Mouse (Mus musculus): ENCODE data around the gene 4930404N11Rik. TPM values are rescaled to one million over a fixed set of nuclear protein-coding genes. Genes with fewer than 3 reads are reported as not detected.

Gene 4930404N11Rik
- polyA plus RNA-seq, 1 experiment from 2014 or later: 16.5 TPM

DNA sequence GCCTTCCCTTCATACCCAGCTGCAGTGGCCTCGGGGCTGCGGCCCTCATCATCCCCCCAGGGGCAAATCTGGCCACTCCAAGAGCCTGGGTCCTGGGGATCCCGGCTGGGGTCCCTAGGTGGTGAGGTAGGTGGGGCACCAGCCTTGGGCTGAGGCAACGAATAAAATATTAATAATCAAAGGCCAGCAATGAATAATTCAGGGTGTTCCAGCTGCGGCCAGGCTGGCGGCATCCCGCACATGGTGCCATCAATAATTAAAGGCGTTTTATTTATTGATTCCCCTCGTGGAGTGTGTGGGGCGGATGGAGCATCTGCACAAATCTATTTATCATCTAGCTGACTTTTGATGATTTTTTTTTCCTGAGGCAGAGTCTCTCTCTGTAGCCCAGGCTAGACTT, 37.9 kb upstream of the 4930404N11Rik start:
- Histone ChIP-seq H3K27ac (replicated peaks) (peak overlapping the region; percentile 83), H3K4me2 (replicated peaks; ENCODE audit: low read depth) (no peak overlapping the region), H3K27me3 (ENCODE audit: control insufficient read depth, insufficient read depth, low read length) (no peaks in the 10 kb centered on the region), H3K9ac (ENCODE audit: low read length) (no peak overlapping the region), H3K9me3 (ENCODE audit: control insufficient read depth, low read length) (no peaks in the 10 kb centered on the region), H3K4me1 (replicated peaks; ENCODE audit: control insufficient read depth, insufficient read depth) (peaks cover 12% of the 10 kb centered on the region), H3K4me3 (ENCODE audit: low read depth, low read length) (no peak overlapping the region), H3K36me3 (ENCODE audit: control insufficient read depth, insufficient read depth, low read length) (peaks cover 45% of the 10 kb centered on the region)
- TF ChIP-seq CTCF (IDR thresholded peaks at IDR 0.05; ENCODE audit: low read depth) (no peak), EP300 (optimal IDR thresholded peaks at IDR 0.05) (no peak)
- DNase-seq (ENCODE audit: low spot score) (no peak), ATAC-seq (ENCODE audit: low FRiP score, low TSS enrichment) (no peak)
- WGBS: 62% methylated on average over 10 of the region's 10 CpGs

DNA sequence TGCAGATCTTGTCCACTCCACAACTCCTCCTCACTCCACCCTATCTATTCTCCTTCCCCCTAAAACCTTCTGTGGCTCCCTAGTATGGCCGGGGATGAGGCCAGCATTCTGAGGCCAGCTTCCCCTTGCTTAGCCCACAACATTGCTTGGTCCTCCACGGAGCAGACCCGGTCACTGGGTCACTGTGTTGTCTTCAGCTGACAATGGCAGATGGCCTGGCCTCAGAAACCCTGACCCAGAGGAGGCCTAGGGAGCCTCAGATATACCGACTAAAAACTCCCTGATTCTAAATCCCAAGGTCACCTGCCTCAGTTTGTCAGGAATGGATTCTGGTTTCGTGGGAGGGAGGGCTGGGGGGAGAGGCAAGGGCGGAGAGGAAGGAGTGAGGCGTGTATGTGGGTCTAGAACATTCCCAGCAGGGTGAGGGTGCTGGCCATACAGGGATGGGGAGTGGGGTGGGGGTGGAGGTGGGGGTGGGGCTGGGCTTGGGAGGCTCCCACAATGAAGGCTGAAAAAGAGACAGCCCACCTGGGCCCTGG, 36.7 kb upstream of the 4930404N11Rik start:
- no peak for TF ChIP-seq CTCF (IDR thresholded peaks at IDR 0.05; ENCODE audit: low read depth)
- TF ChIP-seq EP300 (optimal IDR thresholded peaks at IDR 0.05): no peak
- no peak for DNase-seq (ENCODE audit: low spot score)
- WGBS: 26% methylated on average over 7 of the region's 7 CpGs
- no peak for ATAC-seq (ENCODE audit: low FRiP score, low TSS enrichment)
- no peak overlapping the region for H3K4me3 ChIP-seq (ENCODE audit: low read depth, low read length)
- H3K9ac ChIP-seq (ENCODE audit: low read length): 0 out of 2 replicates have a peak overlapping the region, but pooled peaks have one; percentile 8
- H3K36me3 ChIP-seq (ENCODE audit: control insufficient read depth, insufficient read depth, low read length): peaks cover 43% of the 10 kb centered on the region
- H3K27ac ChIP-seq (replicated peaks): peak overlapping the region; percentile 83
- H3K4me2 ChIP-seq (replicated peaks; ENCODE audit: low read depth): peak overlapping the region; percentile 17; the same call in 1 of the 2 replicates
- H3K4me1 ChIP-seq (replicated peaks; ENCODE audit: control insufficient read depth, insufficient read depth): peaks cover 8% of the 10 kb centered on the region
- H3K27me3 ChIP-seq (ENCODE audit: control insufficient read depth, insufficient read depth, low read length): no peaks in the 10 kb centered on the region
- no peaks in the 10 kb centered on the region for H3K9me3 ChIP-seq (ENCODE audit: control insufficient read depth, low read length)

DNA sequence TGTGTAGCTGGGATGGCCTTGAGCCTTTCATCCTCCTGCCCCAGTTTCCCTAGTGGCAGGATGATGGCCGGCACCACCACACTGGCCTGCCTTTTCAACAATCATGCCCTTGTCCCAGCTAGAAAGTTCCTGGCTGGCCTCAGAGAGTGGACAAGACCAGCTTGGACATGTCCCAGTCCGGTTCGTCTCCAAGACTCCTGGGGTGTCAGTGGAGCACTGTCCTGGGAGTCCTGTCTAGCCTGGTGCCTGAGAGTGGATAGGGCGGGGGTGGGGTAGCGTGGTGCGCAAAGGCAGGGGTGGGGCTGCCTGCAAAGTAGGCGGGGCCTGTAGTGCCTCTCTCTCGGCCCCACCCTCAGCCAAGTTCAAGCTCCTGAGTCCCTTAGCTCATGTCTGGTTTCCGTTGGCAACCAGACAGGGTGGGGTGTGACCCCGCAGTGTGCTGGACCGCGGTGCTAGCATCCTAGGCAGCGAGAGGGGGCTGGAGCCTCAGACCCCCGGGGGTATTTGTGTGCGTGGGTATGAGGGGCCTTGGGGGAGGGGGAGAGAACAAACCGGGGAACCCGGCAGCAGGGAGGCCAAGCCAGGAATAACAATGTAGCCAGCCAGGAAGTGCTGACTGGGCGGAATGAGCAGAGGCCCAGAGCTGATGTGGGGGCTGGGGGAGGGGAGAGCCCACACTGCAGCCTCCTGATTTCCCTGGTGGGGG, 36.1 kb upstream of the 4930404N11Rik start:
- ATAC-seq (ENCODE audit: low FRiP score, low TSS enrichment) (peak; percentile 82), DNase-seq (ENCODE audit: low spot score) (peak; percentile 84)
- Histone ChIP-seq H3K4me2 (replicated peaks; ENCODE audit: low read depth) (peak overlapping the region; percentile 17; the same call in 1 of the 2 replicates), H3K9me3 (ENCODE audit: control insufficient read depth, low read length) (no peaks in the 10 kb centered on the region), H3K27me3 (ENCODE audit: control insufficient read depth, insufficient read depth, low read length) (no peaks in the 10 kb centered on the region), H3K27ac (replicated peaks) (peak overlapping the region; percentile 83), H3K36me3 (ENCODE audit: control insufficient read depth, insufficient read depth, low read length) (peaks cover 39% of the 10 kb centered on the region), H3K4me1 (replicated peaks; ENCODE audit: control insufficient read depth, insufficient read depth) (peaks cover 8% of the 10 kb centered on the region), H3K9ac (ENCODE audit: low read length) (no peak overlapping the region), H3K4me3 (ENCODE audit: low read depth, low read length) (peak overlapping the region; percentile 2; the same call in 1 of the 2 replicates)
- WGBS: 10% methylated on average over 18 of the region's 18 CpGs
- TF ChIP-seq EP300 (optimal IDR thresholded peaks at IDR 0.05) (no peak), CTCF (IDR thresholded peaks at IDR 0.05; ENCODE audit: low read depth) (no peak; the same call in 1 of the 2 replicates)

DNA sequence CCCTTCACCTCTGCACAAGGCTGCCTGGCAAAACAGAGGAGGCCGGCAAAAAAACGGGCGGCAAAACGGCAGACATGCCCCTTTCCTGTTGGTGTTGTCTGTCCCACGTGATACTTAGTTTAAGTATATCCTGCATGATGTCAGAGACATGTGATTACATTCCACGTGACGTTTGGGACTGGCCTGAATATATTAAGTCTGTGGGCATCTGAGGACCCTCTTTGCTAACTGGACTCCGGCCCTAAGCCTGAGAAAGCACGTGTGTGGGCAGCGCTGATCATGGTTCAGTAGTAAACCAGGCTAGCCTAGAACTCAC, 35.5 kb upstream of the 4930404N11Rik start:
- Histone ChIP-seq H3K4me1 (replicated peaks; ENCODE audit: control insufficient read depth, insufficient read depth) (peaks cover 8% of the 10 kb centered on the region), H3K9me3 (ENCODE audit: control insufficient read depth, low read length) (no peaks in the 10 kb centered on the region), H3K9ac (ENCODE audit: low read length) (no peak overlapping the region), H3K36me3 (ENCODE audit: control insufficient read depth, insufficient read depth, low read length) (peaks cover 34% of the 10 kb centered on the region), H3K27ac (replicated peaks) (peak overlapping the region; percentile 83), H3K27me3 (ENCODE audit: control insufficient read depth, insufficient read depth, low read length) (no peaks in the 10 kb centered on the region), H3K4me3 (ENCODE audit: low read depth, low read length) (no peak overlapping the region), H3K4me2 (replicated peaks; ENCODE audit: low read depth) (no peak overlapping the region)
- WGBS: 44% methylated on average over 10 of the region's 10 CpGs
- TF ChIP-seq EP300 (optimal IDR thresholded peaks at IDR 0.05) (no peak), CTCF (IDR thresholded peaks at IDR 0.05; ENCODE audit: low read depth) (no peak)
- DNase-seq (ENCODE audit: low spot score): no peak
- peak; percentile 18 for ATAC-seq (ENCODE audit: low FRiP score, low TSS enrichment)

DNA sequence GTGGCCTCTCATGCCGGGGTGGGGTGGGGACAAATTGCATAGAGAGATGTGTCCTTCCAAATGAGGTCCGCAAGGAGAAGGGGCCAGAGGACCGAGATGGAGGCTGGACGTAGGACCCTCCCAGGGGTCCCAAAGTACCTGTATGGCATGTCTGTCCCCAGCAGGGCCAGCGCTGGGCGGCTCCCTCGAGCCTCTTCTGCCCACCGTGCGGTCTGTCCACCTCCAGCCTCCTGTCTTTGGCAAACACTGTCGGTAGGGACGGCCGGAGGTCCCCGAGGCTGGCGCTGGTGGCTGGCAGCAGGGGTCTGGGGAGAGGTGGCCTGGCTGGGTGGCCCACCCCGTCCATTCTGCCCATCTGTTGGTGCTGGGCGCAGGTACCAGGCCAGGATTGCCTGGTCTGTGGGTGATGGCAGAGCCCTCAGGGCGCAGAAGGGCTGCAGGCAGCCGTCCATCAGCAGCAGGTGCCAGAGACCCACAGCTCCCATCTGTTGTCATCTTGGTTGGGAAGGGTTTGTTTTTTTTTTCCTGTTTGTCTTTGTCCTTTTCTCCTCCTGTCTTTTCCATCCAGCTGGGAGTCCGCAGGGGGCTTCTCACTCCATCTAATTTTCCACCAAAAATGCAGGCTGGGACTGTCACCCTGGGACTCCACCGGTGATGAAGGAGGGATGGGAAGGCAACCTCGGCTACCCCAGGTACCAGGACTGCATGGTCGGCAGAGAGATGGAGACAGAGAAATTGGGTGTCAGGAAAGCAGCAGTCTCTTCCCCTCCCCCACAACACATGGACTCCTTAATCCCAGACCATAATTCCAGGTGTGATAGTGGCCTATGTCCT, 35.0 kb upstream of the 4930404N11Rik start:
- Histone ChIP-seq H3K4me2 (replicated peaks; ENCODE audit: low read depth) (no peak overlapping the region), H3K27ac (replicated peaks) (no peak overlapping the region; the same call in 1 of the 2 replicates), H3K4me3 (ENCODE audit: low read depth, low read length) (no peak overlapping the region), H3K9ac (ENCODE audit: low read length) (no peak overlapping the region), H3K27me3 (ENCODE audit: control insufficient read depth, insufficient read depth, low read length) (no peaks in the 10 kb centered on the region), H3K4me1 (replicated peaks; ENCODE audit: control insufficient read depth, insufficient read depth) (peaks cover 8% of the 10 kb centered on the region), H3K9me3 (ENCODE audit: control insufficient read depth, low read length) (no peaks in the 10 kb centered on the region), H3K36me3 (ENCODE audit: control insufficient read depth, insufficient read depth, low read length) (peaks cover 30% of the 10 kb centered on the region)
- ATAC-seq (ENCODE audit: low FRiP score, low TSS enrichment) (no peak), DNase-seq (ENCODE audit: low spot score) (no peak)
- 70% methylated on average over 22 of the region's 22 CpGs for WGBS
- TF ChIP-seq EP300 (optimal IDR thresholded peaks at IDR 0.05): no peak
- TF ChIP-seq CTCF (IDR thresholded peaks at IDR 0.05; ENCODE audit: low read depth): no peak
